Mouse (Mus musculus): Measurements from ENCODE around the gene Psma6.
"Not testable (repeated sequence)": the region's sequence is repeated elsewhere in the genome, so short reads cannot be mapped to it uniquely, and the experiment has no call there.

DNA sequence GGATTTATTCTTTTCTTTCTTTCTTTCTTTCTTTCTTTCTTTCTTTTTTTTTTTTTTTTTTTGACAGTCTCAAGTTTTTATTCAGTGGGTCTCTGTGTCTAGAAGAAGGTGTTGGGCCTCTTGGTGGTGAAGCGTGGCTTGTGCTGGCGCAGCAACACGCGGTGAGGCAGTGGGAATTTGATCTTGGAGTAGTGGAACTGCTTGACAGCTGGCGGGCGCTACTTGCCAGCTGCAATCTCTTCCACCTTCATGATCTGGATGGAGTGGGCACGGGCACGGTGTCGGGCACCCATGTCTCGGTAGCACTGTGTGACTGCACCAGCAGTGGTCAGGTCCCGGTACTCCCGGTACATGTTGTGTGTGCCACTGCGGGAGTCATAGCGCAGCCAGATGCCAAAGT is 11.6 kb downstream of the Psma6 start:
- not testable (repeated sequence) for TF ChIP-seq EP300 (optimal IDR thresholded peaks at IDR 0.05); CTCF (IDR thresholded peaks at IDR 0.05; ENCODE audit: low read depth)

Measured in stomach, postnatal 0 days (tissue).